Mouse (Mus musculus): ENCODE data around the gene Tmem132d. TPM values are rescaled to one million over a fixed set of nuclear protein-coding genes. Genes with fewer than 3 reads are reported as not detected.
A peak's percentile ranks its signal among the peaks of the same experiment; 100 is the strongest.
"Not testable (repeated sequence)": the region's sequence is repeated elsewhere in the genome, so short reads cannot be mapped to it uniquely, and the experiment has no call there.

The Tmem132d gene
- polyA plus RNA-seq, 1 experiment from 2014 or later: 0.32 TPM

- no peak overlapping the region for H3K4me2 ChIP-seq
- no peak overlapping the region for H3K4me3 ChIP-seq
- ATAC-seq (ENCODE audit: insufficient number of reproducible peaks, low FRiP score): no peak
- H3K27me3 ChIP-seq (replicated peaks): no peaks in the 10 kb centered on the region
- H3K4me1 ChIP-seq (replicated peaks): no peaks in the 10 kb centered on the region
- H3K9me3 ChIP-seq (replicated peaks): peaks cover 49% of the 10 kb centered on the region
- WGBS: 56% methylated on average over 5 of the region's 5 CpGs
- no peak overlapping the region for H3K9ac ChIP-seq
- no peaks in the 10 kb centered on the region for H3K36me3 ChIP-seq
- no peak overlapping the region for H3K27ac ChIP-seq (ENCODE audit: poor library complexity, severe bottlenecking)
These were observed 651.7 kb downstream of the Tmem132d start for GRCm38 (mm10) chr5:127781221-127781620.

- H3K9me3 ChIP-seq (replicated peaks): peaks cover 17% of the 10 kb centered on the region
- WGBS: 57% methylated on average over 7 of the region's 7 CpGs
- H3K4me2 ChIP-seq: no peak overlapping the region
- no peaks in the 10 kb centered on the region for H3K4me1 ChIP-seq (replicated peaks)
- ATAC-seq (ENCODE audit: insufficient number of reproducible peaks, low FRiP score): no peak
- H3K27me3 ChIP-seq (replicated peaks): no peaks in the 10 kb centered on the region
- no peak overlapping the region for H3K27ac ChIP-seq (ENCODE audit: poor library complexity, severe bottlenecking)
- no peaks in the 10 kb centered on the region for H3K36me3 ChIP-seq
- H3K4me3 ChIP-seq: no peak overlapping the region
- H3K9ac ChIP-seq: no peak overlapping the region
These were observed 657.1 kb downstream of the Tmem132d start for GRCm38 (mm10) chr5:127775749-127776148.

GRCm38 (mm10) chr5:127758576-127758975 lies 674.3 kb downstream of the Tmem132d start:
- H3K9ac ChIP-seq: no peak overlapping the region
- H3K27me3 ChIP-seq (replicated peaks): no peaks in the 10 kb centered on the region
- no peak overlapping the region for H3K27ac ChIP-seq (ENCODE audit: poor library complexity, severe bottlenecking)
- no peaks in the 10 kb centered on the region for H3K9me3 ChIP-seq (replicated peaks)
- no peaks in the 10 kb centered on the region for H3K36me3 ChIP-seq
- H3K4me2 ChIP-seq: no peak overlapping the region
- no peak for ATAC-seq (ENCODE audit: insufficient number of reproducible peaks, low FRiP score)
- 66% methylated on average over 4 of the region's 4 CpGs for WGBS
- H3K4me1 ChIP-seq (replicated peaks): no peaks in the 10 kb centered on the region
- H3K4me3 ChIP-seq: no peak overlapping the region

DNA sequence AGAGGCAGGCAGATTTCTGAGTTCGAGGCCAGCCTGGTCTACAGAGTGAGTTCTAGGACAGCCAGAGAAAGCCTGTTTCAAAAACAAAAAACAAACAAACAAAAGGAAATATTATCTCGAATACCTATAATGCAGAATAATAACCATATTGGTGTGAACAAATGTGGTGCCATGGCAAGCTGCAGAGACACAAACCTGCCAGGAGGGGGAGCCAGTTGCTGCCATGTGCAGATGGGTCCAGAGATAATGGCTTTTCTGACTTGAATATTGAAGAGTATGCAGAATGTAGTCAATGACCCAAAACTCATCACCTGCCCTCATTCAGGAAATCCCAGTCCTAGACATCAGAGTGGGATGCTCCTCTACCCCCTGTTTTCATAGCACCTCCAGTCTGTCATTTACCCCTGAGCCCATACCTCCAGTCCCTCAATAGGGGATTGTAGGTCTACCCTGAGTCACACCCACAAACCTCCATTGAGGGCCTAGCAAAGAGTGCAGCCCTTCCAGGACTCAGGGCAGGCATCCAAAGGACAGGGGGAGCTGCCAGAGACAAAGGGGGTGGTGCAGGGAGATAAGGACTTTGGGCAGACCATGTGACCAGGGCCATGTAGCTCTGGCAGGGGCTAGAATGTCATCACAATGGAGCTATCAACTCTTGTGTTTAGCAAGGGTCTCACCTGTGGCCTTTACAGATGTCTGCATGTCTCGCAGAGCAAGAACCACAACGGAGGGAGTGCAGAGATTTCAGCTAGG lies 676.0 kb downstream of the Tmem132d start:
- H3K27ac ChIP-seq (ENCODE audit: poor library complexity, severe bottlenecking): no peak overlapping the region
- H3K9me3 ChIP-seq (replicated peaks): no peaks in the 10 kb centered on the region
- no peak for ATAC-seq (ENCODE audit: insufficient number of reproducible peaks, low FRiP score)
- H3K9ac ChIP-seq: no peak overlapping the region
- no peaks in the 10 kb centered on the region for H3K27me3 ChIP-seq (replicated peaks)
- no peaks in the 10 kb centered on the region for H3K4me1 ChIP-seq (replicated peaks)
- WGBS: 74% methylated on average over 4 of the region's 4 CpGs
- no peak overlapping the region for H3K4me2 ChIP-seq
- H3K36me3 ChIP-seq: no peaks in the 10 kb centered on the region
- H3K4me3 ChIP-seq: no peak overlapping the region

- H3K9me3 ChIP-seq (replicated peaks): no peaks in the 10 kb centered on the region
- no peaks in the 10 kb centered on the region for H3K4me1 ChIP-seq (replicated peaks)
- H3K27ac ChIP-seq (ENCODE audit: poor library complexity, severe bottlenecking): no peak overlapping the region
- 70% methylated on average over 3 of the region's 3 CpGs for WGBS
- no peaks in the 10 kb centered on the region for H3K36me3 ChIP-seq
- no peak overlapping the region for H3K9ac ChIP-seq
- H3K4me3 ChIP-seq: no peak overlapping the region
- no peak overlapping the region for H3K4me2 ChIP-seq
- no peak for ATAC-seq (ENCODE audit: insufficient number of reproducible peaks, low FRiP score)
- H3K27me3 ChIP-seq (replicated peaks): no peaks in the 10 kb centered on the region
These were observed 676.9 kb downstream of the Tmem132d start for GRCm38 (mm10) chr5:127756011-127756410.

GRCm38 (mm10) chr5:127755594-127755993 lies 677.3 kb downstream of the Tmem132d start:
- Histone ChIP-seq H3K4me1 (replicated peaks) (no peaks in the 10 kb centered on the region), H3K9ac (no peak overlapping the region), H3K27ac (ENCODE audit: poor library complexity, severe bottlenecking) (no peak overlapping the region), H3K4me3 (no peak overlapping the region), H3K27me3 (replicated peaks) (no peaks in the 10 kb centered on the region), H3K36me3 (no peaks in the 10 kb centered on the region), H3K4me2 (no peak overlapping the region), H3K9me3 (replicated peaks) (no peaks in the 10 kb centered on the region)
- ATAC-seq (ENCODE audit: insufficient number of reproducible peaks, low FRiP score): no peak
- 74% methylated on average over 4 of the region's 4 CpGs for WGBS

- H3K4me3 ChIP-seq: no peak overlapping the region
- no peaks in the 10 kb centered on the region for H3K27me3 ChIP-seq (replicated peaks)
- no peaks in the 10 kb centered on the region for H3K4me1 ChIP-seq (replicated peaks)
- H3K9me3 ChIP-seq (replicated peaks): no peaks in the 10 kb centered on the region
- WGBS: 13% methylated on average over 20 of the region's 20 CpGs
- peak overlapping the region; percentile 53 for H3K4me2 ChIP-seq
- no peak for ATAC-seq (ENCODE audit: insufficient number of reproducible peaks, low FRiP score)
- no peak overlapping the region for H3K9ac ChIP-seq
- H3K36me3 ChIP-seq: no peaks in the 10 kb centered on the region
- no peak overlapping the region for H3K27ac ChIP-seq (ENCODE audit: poor library complexity, severe bottlenecking)
These were observed 681.5 kb downstream of the Tmem132d start for GRCm38 (mm10) chr5:127751262-127751975.

DNA sequence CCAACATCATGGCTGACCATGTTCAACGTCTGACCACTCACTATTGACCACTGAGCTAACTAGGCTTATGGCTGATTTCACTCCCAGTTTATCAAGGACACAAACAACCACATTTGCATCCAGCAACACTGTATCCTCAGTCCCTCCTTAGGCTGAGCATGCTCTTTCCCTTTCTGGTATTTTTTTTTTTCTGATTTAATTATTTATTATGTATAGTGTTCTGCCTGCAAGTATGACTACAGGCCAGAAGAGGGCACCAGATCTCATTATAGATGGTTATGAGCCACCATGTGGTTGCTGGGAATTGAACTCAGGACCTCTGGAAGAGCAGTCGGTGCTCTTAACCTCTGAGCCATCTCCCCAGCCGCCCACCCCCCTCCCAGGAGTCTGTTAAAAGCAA lies 683.3 kb downstream of the Tmem132d start:
- not testable (repeated sequence) for H3K4me2 ChIP-seq; H3K27ac ChIP-seq (ENCODE audit: poor library complexity, severe bottlenecking); H3K4me3 ChIP-seq; H3K9me3 ChIP-seq (replicated peaks); H3K4me1 ChIP-seq (replicated peaks); H3K27me3 ChIP-seq (replicated peaks); H3K36me3 ChIP-seq; ATAC-seq (ENCODE audit: insufficient number of reproducible peaks, low FRiP score); H3K9ac ChIP-seq
- WGBS: 81% methylated on average over 3 of the region's 3 CpGs

- Histone ChIP-seq H3K9ac (no peak overlapping the region), H3K4me2 (no peak overlapping the region), H3K4me1 (replicated peaks) (no peaks in the 10 kb centered on the region), H3K4me3 (no peak overlapping the region), H3K27me3 (replicated peaks) (no peaks in the 10 kb centered on the region), H3K27ac (ENCODE audit: poor library complexity, severe bottlenecking) (no peak overlapping the region), H3K9me3 (replicated peaks) (no peaks in the 10 kb centered on the region; the same call in 1 of the 2 replicates), H3K36me3 (no peaks in the 10 kb centered on the region)
- 85% methylated on average over 16 of the region's 16 CpGs for WGBS
- no peak for ATAC-seq (ENCODE audit: insufficient number of reproducible peaks, low FRiP score)
These were observed 691.5 kb downstream of the Tmem132d start for GRCm38 (mm10) chr5:127741331-127741730.

Measured in heart, embryonic 12.5 days (tissue).